In the genomic region with DNA sequence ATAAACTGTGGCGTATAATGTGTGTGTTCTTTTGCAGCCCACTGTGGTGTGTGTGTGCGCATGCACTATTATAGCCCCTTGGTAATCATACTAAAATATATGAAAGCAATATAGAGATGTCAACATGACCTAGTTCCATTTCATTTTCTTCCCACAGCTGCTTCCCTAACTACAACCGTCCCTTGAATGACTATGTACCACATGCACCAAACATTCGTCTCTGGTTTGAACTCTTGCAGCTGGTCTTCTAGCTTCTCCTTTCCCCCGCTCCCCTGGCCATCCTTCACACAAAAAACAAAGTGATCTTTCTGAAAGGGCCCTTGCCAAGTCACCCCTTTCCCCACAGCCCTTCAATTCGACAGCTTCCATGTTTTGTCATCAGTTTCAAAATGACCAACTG, we compare ENCODE assay signal across 22 mouse cellular contexts. TPM values are rescaled to one million over a fixed set of nuclear protein-coding genes. Genes with fewer than 3 reads are reported as not detected.
"Had no signal": no experiment of that assay in that cellular context is flagged by ENCODE, and none has a peak within 500 bp of the region (broad histone marks: within the 10 kb centered on the region; RNA-seq: fewer than 3 reads in every experiment).

No protein-coding gene starts in this region.

- ATAC-seq: liver, embryonic 12.5 days; midbrain, embryonic 13.5 days; midbrain, embryonic 15.5 days had no signal

- H3K27me3 ChIP-seq: midbrain, embryonic 15.5 days; neural tube, embryonic 12.5 days; stomach, embryonic 15.5 days had no signal

- H3K36me3 ChIP-seq: liver, embryonic 12.5 days; midbrain, embryonic 13.5 days; midbrain, embryonic 15.5 days; neural tube, embryonic 12.5 days; stomach, embryonic 15.5 days had no signal

- H3K4me1 ChIP-seq: liver, embryonic 12.5 days; midbrain, embryonic 13.5 days; midbrain, embryonic 15.5 days; neural tube, embryonic 12.5 days; stomach, embryonic 15.5 days had no signal

- H3K9me3 ChIP-seq: liver, embryonic 12.5 days; megakaryocyte, embryonic 14.5 days; midbrain, embryonic 13.5 days; midbrain, embryonic 15.5 days; neural tube, embryonic 12.5 days; stomach, embryonic 15.5 days had no signal

- H3K27ac ChIP-seq: liver, embryonic 12.5 days; liver, embryonic 14.5 days; midbrain, embryonic 13.5 days; midbrain, embryonic 15.5 days; neural tube, embryonic 12.5 days; stomach, embryonic 15.5 days; stomach, postnatal 0 days had no signal

- H3K4me3 ChIP-seq: liver, embryonic 12.5 days; megakaryocyte, embryonic 14.5 days; midbrain, embryonic 13.5 days; midbrain, embryonic 15.5 days; neural tube, embryonic 12.5 days; stomach, embryonic 15.5 days had no signal

- DNase-seq: lung, adult 18-20 months; lung, embryonic 14.5 days; lung, postnatal 10 days; lung, postnatal 4 days; right cerebral cortex, postnatal 14 days had no signal

RNA-seq across cellular contexts. Expression of a gene that starts 21.9 kb away (rescaled TPM):
- polyA plus RNA-seq: liver, embryonic 12.5 days; liver, embryonic 16.5 days had no signal

RNA-seq across cellular contexts. Expression of a gene that starts 47.3 kb away (rescaled TPM):
- total RNA-seq: midbrain, postnatal 0 days; monocyte, adult 5-6 weeks; neutrophil, adult 5-6 weeks had no signal
- polyA plus RNA-seq: liver, embryonic 12.5 days; liver, embryonic 14.5 days; liver, embryonic 16.5 days; lung, embryonic 14.5 days; lung, embryonic 16.5 days; midbrain, embryonic 11.5 days; midbrain, embryonic 13.5 days; midbrain, embryonic 15.5 days; midbrain, postnatal 0 days; neural tube, embryonic 12.5 days; neural tube, embryonic 14.5 days; spleen, adult 2 months; stomach, postnatal 0 days; urinary bladder, adult 2 months had no signal
